Mouse (Mus musculus): ENCODE results near the gene Gm5741.

GRCm38 (mm10) chr8:85086238-85086637 is 18.5 kb upstream of the Gm5741 start:
- TF ChIP-seq POLR2A (IDR thresholded peaks at IDR 0.05; ENCODE audit: control insufficient read depth, low read depth, low read length) (no peak), CTCF (IDR thresholded peaks at IDR 0.05; ENCODE audit: control insufficient read depth, insufficient read depth, insufficient replicate concordance, low read depth, low read length) (no peak)
